Mouse (Mus musculus) cerebellum, adult (tissue): ENCODE measurements around the gene Fhdc1.

Source experiments
- ATAC-seq: cut with Nextera tagmentation; 2 replicates; pipeline ENCODE4 v1.9.2; 2017; ENCODE audit warnings: mild to moderate bottlenecking, moderate library complexity, mixed read lengths; ENCODE audit not compliant: insufficient number of reproducible peaks, low FRiP score, low TSS enrichment

Fhdc1 gene

GRCm38 (mm10) chr3:84480006-84480897 lies at the start of gene Fhdc1:
Gene Fhdc1 (minus strand): TSS chr3:84480429.
- ATAC-seq = peak; percentile 65

- ATAC-seq = peak; percentile 70
Measured at GRCm38 (mm10) chr3:84529021-84529420, 48.8 kb upstream of the Fhdc1 start.

GRCm38 (mm10) chr3:84524952-84525351 lies 44.7 kb upstream of the Fhdc1 start:
- peak; percentile 61; the same call in 1 of the 2 replicates for ATAC-seq

- ATAC-seq = no peak
Measured at GRCm38 (mm10) chr3:84516163-84516562, 35.9 kb upstream of the Fhdc1 start.

- no peak for ATAC-seq
Measured at GRCm38 (mm10) chr3:84512774-84513515, 32.7 kb upstream of the Fhdc1 start.

- ATAC-seq = no peak
Measured at GRCm38 (mm10) chr3:84505193-84505592, 25.0 kb upstream of the Fhdc1 start.

- no peak for ATAC-seq
Measured at GRCm38 (mm10) chr3:84504291-84504690, 24.1 kb upstream of the Fhdc1 start.

GRCm38 (mm10) chr3:84502101-84502500 lies 21.9 kb upstream of the Fhdc1 start:
- no peak for ATAC-seq

- ATAC-seq = no peak
Measured at GRCm38 (mm10) chr3:84500491-84500890, 20.3 kb upstream of the Fhdc1 start.

GRCm38 (mm10) chr3:84497718-84498117 lies 17.5 kb upstream of the Fhdc1 start:
- ATAC-seq = no peak

- no peak for ATAC-seq
Measured at GRCm38 (mm10) chr3:84492657-84493056, 12.4 kb upstream of the Fhdc1 start.

GRCm38 (mm10) chr3:84492148-84492547 lies 11.9 kb upstream of the Fhdc1 start:
- ATAC-seq = no peak

GRCm38 (mm10) chr3:84488716-84489115 lies 8.5 kb upstream of the Fhdc1 start:
- no peak for ATAC-seq

- ATAC-seq = no peak
Measured at GRCm38 (mm10) chr3:84484891-84485290, 4.7 kb upstream of the Fhdc1 start.

GRCm38 (mm10) chr3:84484333-84484732 lies 4.1 kb upstream of the Fhdc1 start:
- no peak for ATAC-seq

- no peak for ATAC-seq
Measured at GRCm38 (mm10) chr3:84482121-84482520, 1.9 kb upstream of the Fhdc1 start.

GRCm38 (mm10) chr3:84481104-84481503 lies 875 bp upstream of the Fhdc1 start:
- ATAC-seq = no peak

GRCm38 (mm10) chr3:84479293-84480005 lies 780 bp downstream of the Fhdc1 start:
- ATAC-seq = peak; percentile 45

GRCm38 (mm10) chr3:84478896-84479292 lies 1.3 kb downstream of the Fhdc1 start:
- no peak for ATAC-seq

GRCm38 (mm10) chr3:84478195-84478594 lies 2.0 kb downstream of the Fhdc1 start:
- no peak for ATAC-seq

GRCm38 (mm10) chr3:84477498-84477897 lies 2.7 kb downstream of the Fhdc1 start:
- no peak for ATAC-seq
